Mouse (Mus musculus) liver, embryonic 16.5 days (tissue): ENCODE results near the gene Otp. TPM values are rescaled to one million over a fixed set of nuclear protein-coding genes. Genes with fewer than 3 reads are reported as not detected.

ENCODE experiments used
- ATAC-seq: fragments of 200-750 bp; cut with Nextera tagmentation; 2 replicates; pipeline ENCODE4 v1.8.0; 2017; ENCODE audit warnings: low read depth, mild to moderate bottlenecking, moderate number of reproducible peaks, moderate library complexity
- H3K27ac ChIP-seq: fragments of 300-500 bp; sonication (generic); 2 replicates; pipeline ENCODE4 v1.5.1; 2014; ENCODE audit warnings: mild to moderate bottlenecking, low read length
- H3K27me3 ChIP-seq: fragments of 300-500 bp; sonication (generic); 2 replicates; pipeline ENCODE4 v1.6.1; 2014; ENCODE audit warnings: low read depth, low read length, mixed read lengths; ENCODE audit not compliant: control insufficient read depth, insufficient read depth
- H3K36me3 ChIP-seq: fragments of 300-500 bp; sonication (generic); 2 replicates; pipeline ENCODE4 v1.6.1; 2014; ENCODE audit warnings: mild to moderate bottlenecking; ENCODE audit not compliant: control insufficient read depth, insufficient read depth
- H3K4me1 ChIP-seq: fragments of 300-500 bp; sonication (generic); 2 replicates; pipeline ENCODE4 v1.6.1; 2014; ENCODE audit warnings: low read depth, low read length, mixed read lengths; ENCODE audit not compliant: control insufficient read depth
- H3K4me2 ChIP-seq: fragments of 300-500 bp; sonication (generic); 2 replicates; pipeline ENCODE4 v1.6.1; 2014; ENCODE audit warnings: low read depth, low read length, mixed read lengths
- H3K4me3 ChIP-seq: fragments of 300-500 bp; sonication (generic); 2 replicates; pipeline ENCODE4 v1.5.1; 2014; ENCODE audit warnings: low read depth, mild to moderate bottlenecking, low read length
- H3K9ac ChIP-seq: fragments of 300-500 bp; sonication (generic); 2 replicates; pipeline ENCODE4 v1.6.1; 2014; ENCODE audit warnings: low read depth, low read length
- H3K9me3 ChIP-seq: fragments of 300-500 bp; sonication (generic); replicated peaks from 2 replicates; pipeline ENCODE4 v1.6.1; 2016; ENCODE audit warnings: low read length; ENCODE audit not compliant: control insufficient read depth
- WGBS: fragments of 180-500 bp; shearing (Covaris S2); extraction: QIAGEN DNeasy Blood & Tissue Kit; methylation state at CpG from one replicate; pipeline ENCODE4 v1.1.7; 2014; ENCODE audit not compliant: insufficient replicate concordance; 5-methylcytosine and 5-hydroxymethylcytosine counted together
- polyA plus RNA-seq: library from polyadenylated mRNA; unstranded; fragments of >200 nt; fragmentation: Nextera tagmentation; extraction: Ambion mirVana; gene quantifications from 2 replicates; pipeline ENCODE4 v1.2.1, GENCODE M21; 2015

Otp gene
- polyA plus RNA-seq, 1 experiment from 2014 or later = not detected

DNA sequence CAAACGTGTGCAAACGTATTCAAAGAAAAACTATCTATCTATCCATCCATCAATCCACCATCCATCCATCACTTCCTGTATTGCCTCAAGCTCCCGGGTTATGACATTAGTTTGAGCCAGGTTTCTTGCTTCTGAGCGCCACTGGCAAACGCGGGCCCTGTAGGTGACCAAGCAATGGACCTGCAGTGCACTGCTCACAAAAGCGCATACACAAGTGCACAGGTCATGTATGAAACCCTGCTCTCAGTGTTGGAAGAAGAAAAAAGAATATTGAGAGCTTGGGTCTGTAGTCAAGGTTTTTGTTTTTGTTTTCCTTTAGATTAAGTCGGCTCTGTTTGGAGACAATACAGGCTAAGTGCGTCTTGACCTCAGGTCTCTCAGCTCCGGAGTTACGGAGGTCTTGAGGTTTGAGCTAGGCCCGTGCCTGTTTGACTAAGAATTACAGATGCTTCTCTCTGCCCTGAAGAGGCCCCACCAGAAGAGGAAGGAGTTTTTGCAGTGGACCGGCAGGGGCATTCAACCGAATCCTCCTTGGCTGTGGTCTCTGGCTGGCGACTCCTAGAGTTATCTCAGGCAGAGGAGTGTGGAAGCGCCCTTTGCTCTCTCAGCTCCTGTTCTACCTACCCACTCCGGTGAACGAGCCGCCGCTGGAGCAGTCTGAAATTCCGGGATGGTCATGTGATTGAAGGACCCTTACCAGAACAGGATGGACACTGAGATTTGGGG, 4.8 kb upstream of the Otp start:
- Histone ChIP-seq H3K4me2 (no peak overlapping the region), H3K9me3 (no peaks in the 10 kb centered on the region), H3K9ac (no peak overlapping the region), H3K36me3 (no peaks in the 10 kb centered on the region), H3K4me3 (no peak overlapping the region), H3K27me3 (peaks cover 88% of the 10 kb centered on the region), H3K27ac (no peak overlapping the region), H3K4me1 (peaks cover 2% of the 10 kb centered on the region; the same call in 1 of the 2 replicates)
- no peak for ATAC-seq
- 1% methylated on average over 21 of the region's 21 CpGs for WGBS

GRCm38 (mm10) chr13:94871806-94872320, 3.5 kb upstream of the Otp start:
- Histone ChIP-seq H3K9me3 (no peaks in the 10 kb centered on the region), H3K27me3 (peaks cover 92% of the 10 kb centered on the region), H3K4me1 (peaks cover 2% of the 10 kb centered on the region; the same call in 1 of the 2 replicates), H3K9ac (no peak overlapping the region), H3K4me3 (no peak overlapping the region), H3K36me3 (no peaks in the 10 kb centered on the region), H3K27ac (no peak overlapping the region), H3K4me2 (no peak overlapping the region)
- WGBS = 3% methylated on average over 7 of the region's 7 CpGs
- ATAC-seq = no peak

- Histone ChIP-seq H3K27ac (no peak overlapping the region), H3K9ac (no peak overlapping the region), H3K27me3 (peaks cover 95% of the 10 kb centered on the region), H3K36me3 (no peaks in the 10 kb centered on the region), H3K4me3 (no peak overlapping the region), H3K9me3 (no peaks in the 10 kb centered on the region), H3K4me1 (peaks cover 2% of the 10 kb centered on the region; the same call in 1 of the 2 replicates), H3K4me2 (no peak overlapping the region)
- under 1% methylated on average over 19 of the region's 19 CpGs for WGBS
- ATAC-seq = no peak
Measured at GRCm38 (mm10) chr13:94872439-94872838, 3.0 kb upstream of the Otp start.

DNA sequence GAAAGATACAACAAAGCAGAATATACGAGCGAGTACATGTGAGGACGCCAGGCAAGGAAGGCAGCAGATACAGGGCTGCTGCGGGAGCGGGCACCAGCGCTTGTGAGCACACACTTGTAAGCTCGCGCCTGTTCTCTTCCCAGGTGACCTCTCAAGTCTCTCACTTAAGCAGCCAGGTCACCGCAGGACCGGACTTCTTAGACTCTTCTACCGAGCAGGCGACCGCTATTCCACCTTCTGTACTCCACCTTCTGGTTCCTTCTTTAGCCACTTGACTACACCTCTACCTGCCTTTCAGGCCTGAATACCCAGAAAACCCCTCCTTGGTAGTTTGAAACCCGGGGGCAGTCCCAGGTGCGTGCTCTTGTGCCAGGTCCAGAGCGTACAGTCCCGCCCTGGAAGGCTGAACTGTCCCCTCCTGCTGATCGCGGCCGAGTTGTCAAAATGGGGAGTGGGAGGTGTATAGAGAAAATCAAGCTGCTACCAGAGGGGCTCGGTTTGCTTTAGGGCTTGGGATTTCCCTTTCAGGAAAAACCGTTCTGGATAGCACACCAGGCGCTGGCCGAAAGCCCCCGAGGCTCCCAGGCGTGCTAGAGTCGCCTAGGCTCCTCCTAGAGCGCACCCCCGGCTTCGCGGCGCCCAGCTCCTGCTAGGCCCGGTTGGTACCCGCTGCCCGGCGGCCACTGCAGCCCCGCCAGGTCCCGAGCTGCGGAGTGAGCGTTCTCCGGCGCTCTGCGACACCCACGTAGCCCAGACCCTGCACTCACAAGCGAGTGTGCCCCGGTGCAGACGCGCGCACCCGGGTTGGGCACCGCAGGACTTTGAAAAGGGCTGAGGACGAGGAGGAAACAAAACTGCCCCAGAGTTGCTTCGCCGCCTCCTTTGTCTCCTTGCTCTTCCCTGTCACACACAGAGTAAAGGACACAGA, 2.0 kb upstream of the Otp start:
- H3K27ac ChIP-seq = no peak overlapping the region
- H3K9me3 ChIP-seq = no peaks in the 10 kb centered on the region
- H3K4me2 ChIP-seq = no peak overlapping the region
- H3K4me3 ChIP-seq = no peak overlapping the region
- H3K27me3 ChIP-seq = peaks cover 95% of the 10 kb centered on the region
- no peak overlapping the region for H3K9ac ChIP-seq
- H3K36me3 ChIP-seq = no peaks in the 10 kb centered on the region
- ATAC-seq = no peak
- peaks cover 2% of the 10 kb centered on the region; the same call in 1 of the 2 replicates for H3K4me1 ChIP-seq
- 1% methylated on average over 54 of the region's 54 CpGs for WGBS

- H3K27me3 ChIP-seq = peaks cover 88% of the 10 kb centered on the region
- no peak overlapping the region for H3K9ac ChIP-seq
- no peak overlapping the region for H3K4me3 ChIP-seq
- WGBS = 1% methylated on average over 8 of the region's 8 CpGs
- no peaks in the 10 kb centered on the region for H3K36me3 ChIP-seq
- no peaks in the 10 kb centered on the region; the same call in 1 of the 2 replicates for H3K4me1 ChIP-seq
- no peak overlapping the region for H3K27ac ChIP-seq
- no peaks in the 10 kb centered on the region for H3K9me3 ChIP-seq
- ATAC-seq = no peak
- no peak overlapping the region for H3K4me2 ChIP-seq
Measured at GRCm38 (mm10) chr13:94874039-94874425, 1.4 kb upstream of the Otp start.

DNA sequence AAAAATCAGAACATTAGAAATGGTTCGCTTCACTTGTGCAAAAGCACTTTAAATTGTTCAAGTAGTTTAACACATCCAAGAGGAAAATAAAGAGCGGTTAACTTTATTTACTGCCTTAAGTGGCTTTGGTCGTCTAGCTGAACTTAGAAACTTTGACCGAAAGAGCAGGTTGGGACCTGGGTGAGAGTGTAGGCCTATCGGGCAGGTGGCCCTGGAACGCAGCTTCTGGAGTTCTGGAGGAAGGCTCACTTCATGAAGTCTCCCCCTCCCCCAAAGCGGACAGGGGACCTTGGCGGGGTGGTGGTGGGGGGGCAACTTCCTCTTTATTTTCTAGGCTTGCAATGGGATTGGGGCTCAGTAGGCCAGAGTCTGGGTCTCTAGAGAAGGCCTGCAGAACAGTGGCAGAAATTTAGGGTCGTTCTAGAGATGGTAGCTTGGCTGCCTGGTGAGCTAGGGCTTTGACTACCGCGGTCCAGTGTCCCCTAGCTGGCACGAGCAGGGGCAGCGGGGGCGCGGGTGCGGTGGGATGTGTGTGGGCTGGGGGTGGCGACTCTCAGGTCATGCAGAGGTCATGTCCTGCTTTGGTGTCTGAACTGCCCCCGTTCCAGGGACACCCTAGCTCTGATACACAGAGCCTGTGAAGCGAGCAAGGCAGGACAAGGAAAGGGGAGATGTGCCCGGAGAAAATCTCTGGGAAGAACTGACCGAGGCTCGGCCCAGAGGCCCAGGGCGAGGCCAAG, 576 bp upstream of the Otp start:
- no peaks in the 10 kb centered on the region for H3K9me3 ChIP-seq
- H3K4me3 ChIP-seq = no peak overlapping the region
- H3K4me1 ChIP-seq = no peaks in the 10 kb centered on the region
- WGBS = 2% methylated on average over 23 of the region's 23 CpGs
- no peak overlapping the region for H3K4me2 ChIP-seq
- no peak for ATAC-seq
- H3K36me3 ChIP-seq = no peaks in the 10 kb centered on the region
- no peak overlapping the region for H3K9ac ChIP-seq
- H3K27ac ChIP-seq = no peak overlapping the region
- H3K27me3 ChIP-seq = peaks cover 81% of the 10 kb centered on the region

GRCm38 (mm10) chr13:94876286-94877210, 1.1 kb downstream of the Otp start:
- no peak overlapping the region for H3K27ac ChIP-seq

GRCm38 (mm10) chr13:94877211-94877590, 1.8 kb downstream of the Otp start:
- Histone ChIP-seq H3K36me3 (no peaks in the 10 kb centered on the region), H3K4me3 (no peak overlapping the region), H3K4me1 (no peaks in the 10 kb centered on the region), H3K9me3 (no peaks in the 10 kb centered on the region), H3K9ac (no peak overlapping the region), H3K4me2 (no peak overlapping the region), H3K27me3 (peaks cover 81% of the 10 kb centered on the region), H3K27ac (no peak overlapping the region)
- WGBS = 2% methylated on average over 27 of the region's 27 CpGs
- ATAC-seq = no peak

More at GRCm38 (mm10) chr13:94876286-94877210, 1.1 kb downstream of the Otp start:
- Histone ChIP-seq H3K9me3 (no peaks in the 10 kb centered on the region), H3K36me3 (no peaks in the 10 kb centered on the region), H3K4me3 (no peak overlapping the region), H3K4me1 (no peaks in the 10 kb centered on the region), H3K4me2 (no peak overlapping the region), H3K27me3 (peaks cover 81% of the 10 kb centered on the region), H3K9ac (no peak overlapping the region)
- no peak for ATAC-seq
- 2% methylated on average over 30 of the region's 30 CpGs for WGBS
